Mouse (Mus musculus): ENCODE data around the gene Sdk1. TPM values are rescaled to one million over a fixed set of nuclear protein-coding genes. Genes with fewer than 3 reads are reported as not detected.

The Sdk1 gene
- polyA plus RNA-seq, 1 experiment from 2014 or later = 0.71 TPM

DNA sequence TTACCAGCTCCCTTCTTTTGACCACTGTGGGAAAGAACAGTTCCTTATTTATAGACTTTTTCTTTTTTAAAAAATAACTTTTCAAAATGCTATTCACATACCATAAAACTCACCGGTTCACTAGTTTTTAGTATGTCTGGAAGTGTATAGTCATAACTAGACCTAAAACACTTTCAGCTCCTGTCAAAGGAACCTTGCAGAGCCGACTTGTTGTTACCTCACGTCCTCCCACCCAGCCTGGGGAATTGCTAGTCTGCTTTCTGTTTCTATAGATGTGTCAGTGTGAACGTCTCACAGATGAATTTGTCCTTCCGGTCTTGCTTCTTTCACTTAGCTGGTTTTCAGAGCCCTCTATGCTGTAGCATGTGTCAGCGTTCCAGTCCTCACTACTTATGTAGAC lies 35.8 kb downstream of the Sdk1 start:
- WGBS = 86% methylated on average over 6 of the region's 6 CpGs
- Histone ChIP-seq H3K9ac (no peak overlapping the region), H3K27ac (no peak overlapping the region), H3K4me1 (no peaks in the 10 kb centered on the region), H3K36me3 (ENCODE audit: poor library complexity, severe bottlenecking) (no peaks in the 10 kb centered on the region), H3K4me3 (no peak overlapping the region), H3K9me3 (replicated peaks) (no peaks in the 10 kb centered on the region), H3K27me3 (no peaks in the 10 kb centered on the region), H3K4me2 (no peak overlapping the region)
- ATAC-seq = no peak

- Histone ChIP-seq H3K4me3 (no peak overlapping the region), H3K9me3 (replicated peaks) (no peaks in the 10 kb centered on the region), H3K27me3 (no peaks in the 10 kb centered on the region), H3K4me2 (no peak overlapping the region), H3K4me1 (no peaks in the 10 kb centered on the region), H3K9ac (no peak overlapping the region), H3K36me3 (ENCODE audit: poor library complexity, severe bottlenecking) (no peaks in the 10 kb centered on the region), H3K27ac (no peak overlapping the region)
- no peak for ATAC-seq
- WGBS = 76% methylated on average over 2 of the region's 2 CpGs
Observed at GRCm38 (mm10) chr5:141281751-141282150, 40.5 kb downstream of the Sdk1 start.

DNA sequence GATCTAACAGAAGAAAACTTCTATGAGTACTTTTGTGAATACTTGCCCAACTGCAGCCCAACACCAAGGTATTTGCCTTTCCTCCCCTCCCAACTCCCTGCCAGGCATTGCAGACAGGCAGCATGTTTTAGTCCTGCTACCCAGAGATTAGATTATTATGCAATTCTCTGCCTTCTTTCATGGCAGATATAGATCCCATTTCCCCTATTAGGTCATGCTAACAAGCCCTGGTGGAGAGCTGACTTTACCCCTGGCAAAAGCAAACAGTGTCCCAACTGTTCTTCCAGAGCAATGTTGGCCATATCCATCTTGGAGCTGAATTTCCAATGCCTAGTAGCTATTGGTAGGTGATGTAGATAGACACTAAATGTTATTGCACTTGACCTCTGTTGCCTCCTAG lies 48.3 kb downstream of the Sdk1 start:
- no peaks in the 10 kb centered on the region for H3K4me1 ChIP-seq
- no peak overlapping the region for H3K27ac ChIP-seq
- H3K9ac ChIP-seq = no peak overlapping the region
- no peak overlapping the region for H3K4me3 ChIP-seq
- no peaks in the 10 kb centered on the region for H3K27me3 ChIP-seq
- H3K9me3 ChIP-seq (replicated peaks) = no peaks in the 10 kb centered on the region
- ATAC-seq = no peak
- H3K4me2 ChIP-seq = no peak overlapping the region
- no peaks in the 10 kb centered on the region for H3K36me3 ChIP-seq (ENCODE audit: poor library complexity, severe bottlenecking)

- no peak overlapping the region for H3K4me2 ChIP-seq
- WGBS = 90% methylated on average over 7 of the region's 7 CpGs
- no peak overlapping the region for H3K9ac ChIP-seq
- ATAC-seq = no peak
- H3K27ac ChIP-seq = no peak overlapping the region
- H3K9me3 ChIP-seq (replicated peaks) = no peaks in the 10 kb centered on the region
- no peaks in the 10 kb centered on the region for H3K4me1 ChIP-seq
- no peaks in the 10 kb centered on the region for H3K27me3 ChIP-seq
- no peak overlapping the region for H3K4me3 ChIP-seq
- no peaks in the 10 kb centered on the region for H3K36me3 ChIP-seq (ENCODE audit: poor library complexity, severe bottlenecking)
Observed at GRCm38 (mm10) chr5:141295240-141295639, 54.0 kb downstream of the Sdk1 start.

GRCm38 (mm10) chr5:141302287-141302694 lies 61.0 kb downstream of the Sdk1 start:
- WGBS = 80% methylated on average over 4 of the region's 4 CpGs
- Histone ChIP-seq H3K4me2 (no peak overlapping the region), H3K9me3 (replicated peaks) (no peaks in the 10 kb centered on the region), H3K27ac (no peak overlapping the region), H3K36me3 (ENCODE audit: poor library complexity, severe bottlenecking) (no peaks in the 10 kb centered on the region), H3K4me1 (no peaks in the 10 kb centered on the region), H3K27me3 (no peaks in the 10 kb centered on the region), H3K4me3 (no peak overlapping the region), H3K9ac (no peak overlapping the region)
- no peak for ATAC-seq

DNA sequence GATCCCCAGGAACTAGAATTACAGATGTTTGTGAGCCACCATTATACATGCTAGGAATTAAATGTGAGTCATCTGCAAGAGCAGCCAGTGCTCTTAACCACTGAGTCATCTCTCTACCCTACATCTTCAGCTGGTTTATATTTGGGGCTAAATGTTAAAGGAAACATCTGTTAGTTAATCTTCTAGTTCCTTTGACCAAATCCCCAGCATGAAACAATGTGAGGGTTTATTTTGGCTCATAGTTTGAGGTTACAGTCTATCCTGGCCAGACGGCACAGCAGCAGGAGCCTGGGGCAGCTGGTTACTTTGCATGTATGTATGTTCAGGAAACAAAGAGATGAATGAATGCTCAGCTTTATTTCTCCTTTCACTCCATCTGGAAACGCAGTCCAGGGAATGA lies 62.5 kb downstream of the Sdk1 start:
- ATAC-seq = no peak
- no peaks in the 10 kb centered on the region for H3K9me3 ChIP-seq (replicated peaks)
- no peak overlapping the region for H3K9ac ChIP-seq
- no peaks in the 10 kb centered on the region for H3K27me3 ChIP-seq
- H3K4me1 ChIP-seq = no peaks in the 10 kb centered on the region
- WGBS = 62% methylated on average over 2 of the region's 2 CpGs
- H3K4me3 ChIP-seq = no peak overlapping the region
- no peaks in the 10 kb centered on the region for H3K36me3 ChIP-seq (ENCODE audit: poor library complexity, severe bottlenecking)
- H3K27ac ChIP-seq = no peak overlapping the region
- H3K4me2 ChIP-seq = no peak overlapping the region

DNA sequence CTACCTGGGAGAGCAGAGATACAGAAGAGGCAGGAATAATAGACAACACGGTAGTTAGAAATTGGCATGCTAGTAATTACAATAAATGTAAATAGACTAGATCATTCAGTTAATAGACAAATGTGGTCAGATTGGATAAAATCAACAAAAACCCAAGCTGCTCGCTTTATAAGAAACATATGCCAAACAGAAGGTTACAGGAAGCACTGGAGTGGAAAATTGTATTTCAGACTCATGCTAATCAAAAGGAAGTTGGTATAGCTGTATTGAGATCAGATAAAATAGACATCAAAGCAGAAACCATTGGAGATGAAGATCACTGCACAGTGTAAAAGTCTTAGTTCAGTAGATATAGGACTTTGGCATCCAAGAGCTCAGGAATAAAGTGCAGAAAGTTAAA lies 63.4 kb downstream of the Sdk1 start:
- H3K4me1 ChIP-seq = no peaks in the 10 kb centered on the region
- no peaks in the 10 kb centered on the region for H3K36me3 ChIP-seq (ENCODE audit: poor library complexity, severe bottlenecking)
- WGBS = 45% methylated on average over 2 of the region's 2 CpGs
- H3K9me3 ChIP-seq (replicated peaks) = no peaks in the 10 kb centered on the region
- H3K27ac ChIP-seq = no peak overlapping the region
- no peaks in the 10 kb centered on the region for H3K27me3 ChIP-seq
- no peak for ATAC-seq
- no peak overlapping the region for H3K4me3 ChIP-seq
- H3K4me2 ChIP-seq = no peak overlapping the region
- H3K9ac ChIP-seq = no peak overlapping the region

DNA sequence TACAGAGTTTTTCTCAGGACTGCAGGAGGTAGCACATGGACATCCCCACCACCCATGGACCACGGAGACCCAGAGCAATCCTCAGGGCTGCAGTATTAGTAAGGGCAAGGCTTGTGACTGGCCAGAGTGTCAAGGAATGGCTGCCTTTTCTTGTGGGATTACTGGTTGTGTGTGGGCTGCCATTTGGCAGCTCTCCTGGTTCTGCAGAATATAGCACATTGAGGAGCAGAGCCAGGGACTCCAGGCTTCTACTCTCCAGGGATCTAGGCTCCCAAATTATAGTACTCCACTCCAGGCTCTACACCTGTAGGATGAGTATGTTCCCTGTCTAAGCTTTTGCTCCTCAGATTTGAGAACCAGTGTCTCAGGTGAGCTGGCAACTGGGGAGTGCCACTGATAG lies 69.4 kb downstream of the Sdk1 start:
- no peaks in the 10 kb centered on the region for H3K9me3 ChIP-seq (replicated peaks)
- no peak overlapping the region for H3K27ac ChIP-seq
- H3K4me3 ChIP-seq = no peak overlapping the region
- H3K4me2 ChIP-seq = no peak overlapping the region
- no peak overlapping the region for H3K9ac ChIP-seq
- H3K36me3 ChIP-seq (ENCODE audit: poor library complexity, severe bottlenecking) = no peaks in the 10 kb centered on the region
- H3K27me3 ChIP-seq = no peaks in the 10 kb centered on the region
- ATAC-seq = no peak
- WGBS = 83% methylated on average over 1 of the region's 1 CpGs
- H3K4me1 ChIP-seq = no peaks in the 10 kb centered on the region

DNA sequence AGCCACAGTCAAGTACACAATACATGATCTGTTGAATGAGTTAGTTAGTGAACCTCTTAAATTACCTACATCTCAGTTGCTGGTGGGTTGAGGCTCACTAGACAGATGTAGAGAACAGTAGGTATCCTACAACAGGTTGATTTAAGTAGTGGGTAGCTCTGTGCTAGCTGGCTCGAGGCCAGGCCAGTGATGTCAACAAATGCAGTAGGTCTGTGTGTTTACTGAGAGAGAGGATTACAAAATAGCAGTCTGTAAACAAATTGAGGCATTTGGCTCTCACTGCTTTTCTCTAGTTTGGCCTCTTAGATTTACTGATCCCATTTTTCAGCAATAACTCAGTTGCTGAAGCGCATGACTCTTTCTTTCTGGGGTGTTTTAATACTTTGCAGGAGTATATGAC lies 70.5 kb downstream of the Sdk1 start:
- Histone ChIP-seq H3K4me2 (no peak overlapping the region), H3K27ac (no peak overlapping the region), H3K36me3 (ENCODE audit: poor library complexity, severe bottlenecking) (no peaks in the 10 kb centered on the region), H3K4me3 (no peak overlapping the region), H3K9me3 (replicated peaks) (no peaks in the 10 kb centered on the region), H3K4me1 (0 out of 2 replicates have a peak, but pooled peaks cover under 1% of the 10 kb centered on the region), H3K27me3 (no peaks in the 10 kb centered on the region), H3K9ac (no peak overlapping the region)
- ATAC-seq = no peak
- 86% methylated on average over 2 of the region's 2 CpGs for WGBS

DNA sequence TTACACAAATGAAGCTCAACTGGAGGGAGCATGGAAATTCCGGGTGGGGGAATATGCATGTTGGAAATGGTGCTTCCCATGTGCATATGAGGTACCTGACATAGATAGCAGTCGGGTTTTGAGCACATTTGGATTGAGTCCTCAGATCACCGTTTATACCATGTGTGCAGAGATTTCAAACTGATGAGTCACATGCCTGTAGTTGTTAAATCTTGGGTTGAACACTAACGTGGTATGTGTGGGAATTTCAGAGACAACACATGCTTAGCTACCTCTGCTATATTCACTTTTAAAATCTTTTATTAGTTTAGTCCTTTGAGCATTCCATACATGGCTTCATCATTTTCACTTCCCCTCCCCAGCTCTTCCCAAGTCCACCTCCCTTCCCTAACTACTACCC lies 71.0 kb downstream of the Sdk1 start:
- H3K4me3 ChIP-seq = no peak overlapping the region
- peaks cover 5% of the 10 kb centered on the region; the same call in 1 of the 2 replicates for H3K4me1 ChIP-seq
- no peak overlapping the region for H3K27ac ChIP-seq
- no peaks in the 10 kb centered on the region for H3K27me3 ChIP-seq
- WGBS = 94% methylated on average over 4 of the region's 4 CpGs
- no peaks in the 10 kb centered on the region for H3K36me3 ChIP-seq (ENCODE audit: poor library complexity, severe bottlenecking)
- H3K9me3 ChIP-seq (replicated peaks) = no peaks in the 10 kb centered on the region
- H3K9ac ChIP-seq = no peak overlapping the region
- H3K4me2 ChIP-seq = no peak overlapping the region
- ATAC-seq = no peak

GRCm38 (mm10) chr5:141317095-141317494 lies 75.8 kb downstream of the Sdk1 start:
- Histone ChIP-seq H3K9ac (no peak overlapping the region), H3K9me3 (replicated peaks) (no peaks in the 10 kb centered on the region), H3K4me3 (no peak overlapping the region), H3K36me3 (ENCODE audit: poor library complexity, severe bottlenecking) (no peaks in the 10 kb centered on the region), H3K4me2 (no peak overlapping the region), H3K4me1 (peaks cover 10% of the 10 kb centered on the region; the same call in 1 of the 2 replicates), H3K27ac (no peak overlapping the region), H3K27me3 (no peaks in the 10 kb centered on the region)
- 77% methylated on average over 4 of the region's 4 CpGs for WGBS
- no peak for ATAC-seq

GRCm38 (mm10) chr5:141324910-141325309 lies 83.6 kb downstream of the Sdk1 start:
- Histone ChIP-seq H3K4me3 (no peak overlapping the region), H3K4me2 (no peak overlapping the region), H3K4me1 (no peaks in the 10 kb centered on the region), H3K9ac (no peak overlapping the region), H3K36me3 (ENCODE audit: poor library complexity, severe bottlenecking) (no peaks in the 10 kb centered on the region), H3K27ac (no peak overlapping the region), H3K27me3 (no peaks in the 10 kb centered on the region), H3K9me3 (replicated peaks) (no peaks in the 10 kb centered on the region)
- no peak for ATAC-seq
- 87% methylated on average over 4 of the region's 4 CpGs for WGBS

DNA sequence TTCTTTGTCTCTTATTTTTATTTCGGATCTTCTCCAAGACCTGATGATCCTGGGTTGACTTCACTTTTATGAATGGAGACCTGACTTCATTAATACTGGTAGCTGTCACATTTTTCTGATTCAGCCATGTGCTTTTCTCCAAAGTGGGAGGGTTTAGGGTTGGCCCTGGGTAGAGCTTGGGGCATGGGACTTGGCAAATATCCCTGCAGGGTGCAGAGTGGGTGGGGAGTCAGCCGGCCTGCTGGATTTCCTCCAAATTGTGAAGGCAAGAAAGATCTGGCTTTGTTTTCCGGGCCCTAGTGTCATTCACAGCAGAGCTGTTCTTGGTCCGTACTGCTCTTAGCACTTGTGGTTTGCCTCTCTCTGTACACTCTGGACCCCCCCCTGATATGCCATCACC lies 103.1 kb downstream of the Sdk1 start:
- peaks cover 8% of the 10 kb centered on the region for H3K4me1 ChIP-seq
- no peaks in the 10 kb centered on the region for H3K36me3 ChIP-seq (ENCODE audit: poor library complexity, severe bottlenecking)
- 0 out of 2 replicates have a peak, but pooled peaks cover 2% of the 10 kb centered on the region for H3K9me3 ChIP-seq (replicated peaks)
- 59% methylated on average over 4 of the region's 4 CpGs for WGBS
- H3K4me2 ChIP-seq = no peak overlapping the region
- no peaks in the 10 kb centered on the region for H3K27me3 ChIP-seq
- H3K4me3 ChIP-seq = no peak overlapping the region
- no peak overlapping the region for H3K27ac ChIP-seq
- no peak overlapping the region for H3K9ac ChIP-seq
- no peak for ATAC-seq
